Mouse (Mus musculus) telencephalon, adult 2 months (tissue): ENCODE measurements around the gene Tmem53.

ENCODE experiments used
- DNase-seq: peaks from one replicate; pipeline ENCODE4 v3.0.0-alpha.2; 2011; ENCODE audit warnings: low read depth, low spot score

Gene Tmem53

GRCm38 (mm10) chr4:117251801-117252316 is at the start of gene Tmem53, which contains the start of gene Armh1:
Gene Tmem53 (plus strand): TSS chr4:117251951.
Gene Armh1 (minus strand): TSS chr4:117252125.
- peak; percentile 38 for DNase-seq

GRCm38 (mm10) chr4:117202046-117202991 is 49.4 kb upstream of the Tmem53 start:
- peak; percentile 35 for DNase-seq

- no peak for DNase-seq
These were observed 48.8 kb upstream of the Tmem53 start for GRCm38 (mm10) chr4:117202992-117203354.

GRCm38 (mm10) chr4:117209592-117209991 is 42.2 kb upstream of the Tmem53 start:
- no peak for DNase-seq

- peak; percentile 22 for DNase-seq
These were observed 41.3 kb upstream of the Tmem53 start for GRCm38 (mm10) chr4:117210147-117211074.

- DNase-seq = no peak
These were observed 37.5 kb upstream of the Tmem53 start for GRCm38 (mm10) chr4:117214250-117214649.

DNA sequence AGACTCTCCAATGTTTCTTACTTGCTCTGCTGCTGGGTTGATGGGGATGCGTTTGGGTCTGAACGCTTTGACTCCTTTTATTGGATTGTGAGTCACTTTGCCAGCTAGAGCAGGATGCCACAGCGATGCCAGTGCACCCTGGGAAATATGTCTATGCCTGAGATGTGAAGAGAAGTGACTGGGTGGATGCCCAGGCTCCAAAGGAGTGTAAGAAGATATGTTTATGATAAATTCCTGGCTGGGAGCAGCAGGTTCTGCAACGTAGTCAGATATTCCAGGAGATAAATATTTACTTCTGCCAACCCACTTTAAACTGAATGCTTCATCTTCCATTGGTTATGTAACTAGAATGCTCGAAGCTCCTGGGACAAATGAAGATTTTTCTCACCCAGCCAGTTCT is 34.7 kb upstream of the Tmem53 start:
- DNase-seq = peak; percentile 57

GRCm38 (mm10) chr4:117218517-117219219 is 33.1 kb upstream of the Tmem53 start:
- peak; percentile 39 for DNase-seq

DNA sequence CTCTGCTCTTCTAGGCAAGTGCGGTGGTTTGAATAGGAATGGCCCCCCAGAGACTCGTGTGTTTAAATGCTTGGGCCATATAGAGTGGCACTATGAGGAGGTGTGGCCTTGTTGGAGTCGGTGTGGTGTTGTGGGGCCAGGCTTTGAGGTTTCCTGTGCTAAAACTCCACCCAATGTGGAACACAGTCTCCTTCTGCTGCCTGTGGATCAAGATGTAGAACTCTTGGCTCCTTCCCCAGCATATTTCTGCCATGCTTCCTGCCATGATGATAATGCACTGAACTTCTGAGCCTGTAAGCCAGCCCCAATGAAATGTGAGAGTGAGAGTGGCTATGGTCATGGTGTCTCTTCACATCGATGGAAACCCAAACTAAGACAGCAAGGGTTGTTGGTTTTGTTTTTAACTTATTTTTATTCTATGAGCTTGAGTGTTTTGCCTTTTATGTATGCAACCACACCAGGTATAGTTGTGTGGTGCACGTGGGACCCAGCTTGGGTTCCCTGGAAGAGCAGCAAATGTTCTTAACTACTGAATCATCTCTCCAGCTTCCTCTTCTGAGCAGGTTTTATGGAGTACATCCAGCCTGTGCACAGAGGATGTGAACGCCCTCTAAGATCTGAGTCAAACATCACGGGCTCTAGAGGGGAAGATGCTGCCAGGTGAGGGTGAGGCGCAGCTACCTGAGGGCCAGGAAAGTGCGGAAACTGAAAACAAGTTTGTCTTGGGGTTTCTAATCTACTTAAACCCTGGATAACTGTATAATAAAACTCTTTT is 30.8 kb upstream of the Tmem53 start:
- DNase-seq = peak; percentile 23

DNA sequence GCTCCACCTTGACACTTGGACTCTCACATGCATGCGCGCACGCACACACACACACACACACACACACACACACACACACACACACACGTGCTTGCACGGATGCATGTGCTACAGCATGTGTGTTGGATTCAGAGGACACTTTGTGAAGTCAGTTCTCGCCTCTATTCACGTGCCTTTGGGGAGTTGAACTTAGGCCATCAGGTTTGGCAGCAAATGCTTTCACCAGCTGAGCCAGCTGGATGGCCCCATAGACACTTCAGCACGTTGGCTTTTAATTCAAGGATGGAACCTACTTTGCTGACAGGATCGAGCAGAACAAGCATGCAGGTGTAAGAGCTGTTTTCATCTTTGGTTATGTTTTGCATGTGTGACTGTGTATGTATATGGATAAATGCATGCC is 29.9 kb upstream of the Tmem53 start:
- no peak for DNase-seq

DNA sequence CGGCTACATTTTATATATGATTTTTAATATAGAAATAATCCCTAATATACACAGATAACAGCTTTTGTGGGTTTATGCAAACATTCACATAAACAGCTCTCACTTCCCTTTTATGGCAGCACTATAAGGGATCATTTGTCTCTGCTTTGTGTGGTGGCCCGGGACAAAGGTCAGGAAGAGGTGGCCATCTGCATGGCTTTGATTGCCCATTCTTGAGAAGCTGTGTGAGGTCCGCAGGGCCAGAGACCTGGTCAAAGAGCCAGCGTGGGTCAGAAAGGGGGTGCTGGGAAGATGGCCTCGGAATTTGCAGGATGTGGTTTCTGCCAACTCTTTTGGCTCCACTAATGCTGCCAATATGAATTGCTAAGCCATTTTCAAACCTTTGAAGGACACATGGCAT is 28.8 kb upstream of the Tmem53 start:
- no peak for DNase-seq

GRCm38 (mm10) chr4:117224122-117224521 is 27.6 kb upstream of the Tmem53 start:
- peak; percentile 32 for DNase-seq

DNA sequence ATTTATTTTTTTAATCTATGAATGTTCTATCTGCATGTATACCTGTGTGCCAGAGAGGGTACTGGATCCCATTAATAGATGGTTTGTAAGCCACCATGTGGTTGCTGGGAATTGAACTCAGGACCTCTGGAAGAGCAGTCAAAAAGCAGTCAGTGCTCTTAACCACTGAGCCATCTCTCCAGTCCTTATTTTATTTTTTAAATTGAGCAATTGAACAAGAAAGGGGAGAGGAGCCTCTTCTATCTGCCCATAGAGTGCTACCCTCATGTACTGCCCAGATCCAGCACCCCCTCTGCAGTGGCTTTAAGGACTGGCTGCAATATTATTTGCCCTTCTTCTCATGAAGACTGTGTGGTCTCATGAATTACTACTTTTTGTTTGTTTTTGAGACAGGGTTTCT is 26.5 kb upstream of the Tmem53 start:
- no peak for DNase-seq

DNA sequence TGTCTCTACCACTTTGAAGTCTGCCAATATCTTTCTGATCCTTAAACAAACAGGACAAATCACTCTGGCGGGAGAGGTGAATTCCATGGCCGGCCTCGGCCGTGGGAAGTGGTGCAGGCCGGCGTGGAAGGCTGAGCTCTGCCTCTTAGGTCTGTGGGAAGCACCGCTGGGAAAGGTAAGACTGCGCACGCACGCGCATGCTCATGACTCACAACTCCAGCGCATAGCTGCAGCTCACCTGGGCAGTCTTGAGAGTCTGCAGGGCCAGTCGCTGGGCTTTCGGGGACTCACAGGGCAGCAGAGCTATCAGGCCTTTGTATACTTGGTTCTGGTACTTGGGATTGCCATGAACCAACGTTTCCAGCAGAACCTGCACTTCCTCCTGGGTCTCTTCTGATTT is 22.2 kb upstream of the Tmem53 start:
- DNase-seq = no peak

GRCm38 (mm10) chr4:117230331-117230730 is 21.4 kb upstream of the Tmem53 start:
- no peak for DNase-seq

GRCm38 (mm10) chr4:117231208-117231607 is 20.5 kb upstream of the Tmem53 start:
- no peak for DNase-seq

- DNase-seq = no peak
These were observed 17.5 kb upstream of the Tmem53 start for GRCm38 (mm10) chr4:117234166-117234741.

DNA sequence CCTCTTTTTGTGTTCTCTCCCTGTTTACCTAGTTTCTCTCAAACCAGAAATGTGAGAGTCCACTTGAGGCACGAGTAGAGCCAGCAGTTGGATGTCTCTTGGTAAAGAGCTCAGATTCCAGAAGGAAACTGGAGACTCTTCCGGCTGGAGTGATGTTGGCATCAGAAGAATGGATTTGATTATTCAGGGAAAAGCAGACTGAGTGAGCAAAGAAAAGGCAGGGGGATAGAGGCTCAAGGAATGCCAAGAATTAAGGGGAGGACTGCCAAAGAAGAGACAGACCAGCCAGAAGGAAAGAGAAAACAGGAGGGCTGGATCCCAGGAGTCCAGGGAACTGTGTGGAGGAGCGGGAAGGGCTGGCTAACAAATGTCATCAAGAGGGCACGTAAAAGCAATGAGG is 15.9 kb upstream of the Tmem53 start:
- no peak for DNase-seq

GRCm38 (mm10) chr4:117239153-117239552 is 12.6 kb upstream of the Tmem53 start:
- no peak for DNase-seq

DNA sequence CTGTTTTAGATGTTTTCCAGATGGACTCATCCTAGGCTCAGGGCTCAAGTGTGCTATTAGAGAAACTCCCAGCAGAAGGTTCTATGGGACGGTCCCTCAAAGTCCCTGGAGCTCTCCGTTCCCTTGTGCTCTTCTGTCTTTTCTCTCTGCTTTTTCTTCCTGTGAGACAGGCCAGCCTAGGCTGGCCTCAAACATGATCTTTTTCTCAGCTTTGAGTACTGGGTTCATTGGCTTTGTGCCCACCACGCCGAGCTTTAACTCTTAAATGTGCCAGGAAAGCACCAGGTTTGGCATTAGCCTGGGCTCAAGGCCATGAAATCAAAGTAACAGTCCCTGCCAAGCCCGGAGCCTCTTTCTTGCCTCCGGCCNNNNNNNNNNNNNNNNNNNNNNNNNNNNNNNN is 10.9 kb upstream of the Tmem53 start:
- DNase-seq = no peak
